Mouse (Mus musculus) heart, embryonic 10.5 days (tissue): ENCODE data around the gene Uhrf1. TPM values are rescaled to one million over a fixed set of nuclear protein-coding genes. Genes with fewer than 3 reads are reported as not detected.

Source experiments
- DNase-seq: peaks from one replicate; pipeline ENCODE4 v3.0.0-alpha.2; 2017; ENCODE audit warnings: low spot score
- H3K27ac ChIP-seq: fragments of 300-500 bp; sonication (generic); 2 replicates; pipeline ENCODE4 v1.5.1; 2016; ENCODE audit warnings: mild to moderate bottlenecking
- H3K27me3 ChIP-seq: fragments of 300-500 bp; sonication (generic); 2 replicates; pipeline ENCODE4 v1.6.1; 2016; ENCODE audit warnings: mild to moderate bottlenecking; ENCODE audit not compliant: poor library complexity, insufficient read depth, severe bottlenecking
- H3K36me3 ChIP-seq: fragments of 300-500 bp; sonication (generic); 2 replicates; pipeline ENCODE4 v1.6.1; 2016; ENCODE audit warnings: mild to moderate bottlenecking, moderate library complexity
- H3K4me1 ChIP-seq: fragments of 300-500 bp; sonication (generic); 2 replicates; pipeline ENCODE4 v1.6.1; 2016; ENCODE audit warnings: mild to moderate bottlenecking
- H3K4me3 ChIP-seq: fragments of 300-500 bp; sonication (generic); 2 replicates; pipeline ENCODE4 v1.5.1; 2016; ENCODE audit warnings: mild to moderate bottlenecking, moderate library complexity
- H3K9me3 ChIP-seq: fragments of 300-500 bp; sonication (generic); 2 replicates; pipeline ENCODE4 v1.6.1; 2016; ENCODE audit warnings: mild to moderate bottlenecking, moderate library complexity
- WGBS: fragments of 180-500 bp; shearing (Covaris S2); methylation state at CpG from one replicate; pipeline ENCODE4 v1.1.7; 2016; 5-methylcytosine and 5-hydroxymethylcytosine counted together
- polyA plus RNA-seq: library from polyadenylated mRNA; unstranded; fragments of >200 nt; fragmentation: Nextera tagmentation; extraction: Ambion mirVana; gene quantifications from 2 replicates; pipeline ENCODE4 v1.2.1, GENCODE M21; 2016

The Uhrf1 gene
- polyA plus RNA-seq, 1 experiment from 2014 or later: 163 TPM

- peaks cover 56% of the 10 kb centered on the region for H3K36me3 ChIP-seq
- WGBS: 89% methylated on average over 12 of the region's 12 CpGs
- H3K9me3 ChIP-seq: no peaks in the 10 kb centered on the region
- H3K4me1 ChIP-seq: peaks cover 30% of the 10 kb centered on the region; the same call in 1 of the 2 replicates
- no peaks in the 10 kb centered on the region for H3K27me3 ChIP-seq
- no peak for DNase-seq
- no peak overlapping the region for H3K4me3 ChIP-seq
- peak overlapping the region; percentile 56; the same call in 1 of the 2 replicates for H3K27ac ChIP-seq
These were observed 23.5 kb upstream of the Uhrf1 start for GRCm38 (mm10) chr17:56279481-56280155.

GRCm38 (mm10) chr17:56281193-56281592 is 21.9 kb upstream of the Uhrf1 start:
- H3K9me3 ChIP-seq: no peaks in the 10 kb centered on the region
- no peak overlapping the region for H3K4me3 ChIP-seq
- H3K36me3 ChIP-seq: peaks cover 72% of the 10 kb centered on the region
- H3K27me3 ChIP-seq: no peaks in the 10 kb centered on the region
- no peak overlapping the region for H3K27ac ChIP-seq
- DNase-seq: no peak
- WGBS: 88% methylated on average over 12 of the region's 12 CpGs
- peaks cover 24% of the 10 kb centered on the region; the same call in 1 of the 2 replicates for H3K4me1 ChIP-seq

- Histone ChIP-seq H3K27me3 (no peaks in the 10 kb centered on the region), H3K4me1 (peaks cover 20% of the 10 kb centered on the region), H3K4me3 (no peak overlapping the region), H3K27ac (no peak overlapping the region), H3K36me3 (peaks cover 79% of the 10 kb centered on the region), H3K9me3 (no peaks in the 10 kb centered on the region)
- 87% methylated on average over 4 of the region's 4 CpGs for WGBS
- DNase-seq: no peak
These were observed 20.3 kb upstream of the Uhrf1 start for GRCm38 (mm10) chr17:56282802-56283201.

- DNase-seq: no peak
- peaks cover 77% of the 10 kb centered on the region for H3K36me3 ChIP-seq
- H3K4me1 ChIP-seq: peaks cover 21% of the 10 kb centered on the region
- H3K4me3 ChIP-seq: no peak overlapping the region
- no peak overlapping the region for H3K27ac ChIP-seq
- H3K27me3 ChIP-seq: no peaks in the 10 kb centered on the region
- WGBS: 90% methylated on average over 8 of the region's 8 CpGs
- no peaks in the 10 kb centered on the region for H3K9me3 ChIP-seq
These were observed 19.8 kb upstream of the Uhrf1 start for GRCm38 (mm10) chr17:56283316-56283715.

GRCm38 (mm10) chr17:56285995-56286394 is 17.1 kb upstream of the Uhrf1 start:
- Histone ChIP-seq H3K27me3 (no peaks in the 10 kb centered on the region), H3K36me3 (peaks cover 56% of the 10 kb centered on the region), H3K4me1 (peaks cover 39% of the 10 kb centered on the region), H3K27ac (no peak overlapping the region), H3K9me3 (no peaks in the 10 kb centered on the region), H3K4me3 (no peak overlapping the region)
- WGBS: 89% methylated on average over 11 of the region's 11 CpGs
- no peak for DNase-seq

GRCm38 (mm10) chr17:56287830-56288229 is 15.3 kb upstream of the Uhrf1 start:
- peak; percentile 91 for DNase-seq
- H3K4me1 ChIP-seq: peaks cover 49% of the 10 kb centered on the region
- no peaks in the 10 kb centered on the region for H3K9me3 ChIP-seq
- peaks cover 39% of the 10 kb centered on the region for H3K36me3 ChIP-seq
- peak overlapping the region; percentile 68 for H3K4me3 ChIP-seq
- 38% methylated on average over 3 of the region's 3 CpGs for WGBS
- H3K27ac ChIP-seq: peak overlapping the region; percentile 88
- H3K27me3 ChIP-seq: no peaks in the 10 kb centered on the region

- H3K4me1 ChIP-seq: peaks cover 49% of the 10 kb centered on the region
- H3K9me3 ChIP-seq: no peaks in the 10 kb centered on the region
- H3K4me3 ChIP-seq: peak overlapping the region; percentile 68
- no peak for DNase-seq
- H3K36me3 ChIP-seq: peaks cover 30% of the 10 kb centered on the region
- 35% methylated on average over 3 of the region's 3 CpGs for WGBS
- H3K27ac ChIP-seq: peak overlapping the region; percentile 88
- no peaks in the 10 kb centered on the region for H3K27me3 ChIP-seq
These were observed 14.3 kb upstream of the Uhrf1 start for GRCm38 (mm10) chr17:56288866-56289265.

GRCm38 (mm10) chr17:56289371-56290331 is 13.5 kb upstream of the Uhrf1 start:
- no peaks in the 10 kb centered on the region for H3K27me3 ChIP-seq
- H3K4me3 ChIP-seq: peak overlapping the region; percentile 68
- 1% methylated on average over 23 of the region's 23 CpGs for WGBS
- H3K4me1 ChIP-seq: peaks cover 49% of the 10 kb centered on the region
- no peaks in the 10 kb centered on the region for H3K9me3 ChIP-seq
- DNase-seq: no peak
- peaks cover 22% of the 10 kb centered on the region for H3K36me3 ChIP-seq
- H3K27ac ChIP-seq: peak overlapping the region; percentile 88

GRCm38 (mm10) chr17:56290388-56291170 is 12.5 kb upstream of the Uhrf1 start:
- Histone ChIP-seq H3K4me1 (peaks cover 49% of the 10 kb centered on the region), H3K9me3 (no peaks in the 10 kb centered on the region), H3K27ac (peak overlapping the region; percentile 88), H3K36me3 (peaks cover 13% of the 10 kb centered on the region), H3K4me3 (peak overlapping the region; percentile 68), H3K27me3 (no peaks in the 10 kb centered on the region)
- DNase-seq: peak; percentile 98
- WGBS: 3% methylated on average over 17 of the region's 17 CpGs

GRCm38 (mm10) chr17:56291171-56291511 is 12.0 kb upstream of the Uhrf1 start:
- Histone ChIP-seq H3K4me1 (peaks cover 49% of the 10 kb centered on the region), H3K27ac (peak overlapping the region; percentile 88), H3K4me3 (peak overlapping the region; percentile 68), H3K36me3 (peaks cover 7% of the 10 kb centered on the region), H3K27me3 (no peaks in the 10 kb centered on the region), H3K9me3 (no peaks in the 10 kb centered on the region)
- WGBS: 1% methylated on average over 16 of the region's 16 CpGs
- peak; percentile 98 for DNase-seq

GRCm38 (mm10) chr17:56291826-56292475 is 11.2 kb upstream of the Uhrf1 start:
- Histone ChIP-seq H3K4me3 (0 out of 2 replicates have a peak overlapping the region, but pooled peaks have one; percentile 68), H3K36me3 (no peaks in the 10 kb centered on the region; the same call in 1 of the 2 replicates), H3K27ac (peak overlapping the region; percentile 88), H3K27me3 (no peaks in the 10 kb centered on the region), H3K9me3 (no peaks in the 10 kb centered on the region), H3K4me1 (peaks cover 48% of the 10 kb centered on the region)
- no peak for DNase-seq
- WGBS: 77% methylated on average over 7 of the region's 7 CpGs
